Mouse (Mus musculus): ENCODE measurements around the gene AY761185. TPM values are rescaled to one million over a fixed set of nuclear protein-coding genes. Genes with fewer than 3 reads are reported as not detected.

The AY761185 gene
- polyA plus RNA-seq (2012; rRNA removed): not detected in 2 replicates

DNA sequence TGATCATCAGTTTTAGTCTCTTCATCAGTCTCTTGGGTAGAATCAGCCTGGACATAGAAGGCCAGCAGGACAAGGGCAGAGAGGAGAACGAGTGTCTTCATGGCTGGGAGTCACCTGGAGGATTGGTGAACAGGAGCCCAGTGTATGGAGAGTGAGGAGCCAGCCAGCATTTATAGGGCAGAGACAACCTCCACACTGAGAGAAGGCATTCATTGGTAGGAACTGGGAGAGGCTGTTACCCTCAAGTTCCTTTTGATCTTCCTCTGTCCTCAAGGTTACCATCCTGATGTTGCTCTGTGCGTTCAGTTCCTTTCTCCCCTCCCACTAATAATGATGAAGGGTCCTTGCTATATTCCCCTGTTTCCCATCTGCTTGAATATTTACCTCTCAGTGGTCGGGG lies at the start of gene AY761185:
Gene AY761185, minus strand, starts transcription at position 101 of the 400 bp plus-strand sequence.

DNA sequence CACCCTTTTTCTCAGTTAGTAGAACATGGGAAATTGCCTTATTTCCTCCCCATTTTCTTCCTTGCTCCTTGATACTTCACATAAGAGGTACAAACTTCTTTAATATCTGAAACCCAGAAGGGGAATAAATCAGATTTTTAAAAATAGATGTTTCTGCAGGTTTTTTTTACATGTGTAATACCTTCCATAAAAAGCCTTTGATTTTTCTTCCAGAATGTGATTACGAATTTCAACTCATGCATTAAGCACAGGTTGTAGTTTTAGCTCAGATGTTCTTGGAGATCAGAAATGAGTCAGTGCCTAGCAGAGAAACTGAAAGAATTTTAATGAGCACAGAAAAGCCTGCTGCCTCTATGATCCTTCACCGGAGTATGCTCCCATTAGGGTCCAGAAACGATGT lies 22.5 kb downstream of the AY761185 start, which contains the start of gene Gm6040:
Gene Gm6040, minus strand, starts transcription at position 101 of the 400 bp plus-strand sequence.

DNA sequence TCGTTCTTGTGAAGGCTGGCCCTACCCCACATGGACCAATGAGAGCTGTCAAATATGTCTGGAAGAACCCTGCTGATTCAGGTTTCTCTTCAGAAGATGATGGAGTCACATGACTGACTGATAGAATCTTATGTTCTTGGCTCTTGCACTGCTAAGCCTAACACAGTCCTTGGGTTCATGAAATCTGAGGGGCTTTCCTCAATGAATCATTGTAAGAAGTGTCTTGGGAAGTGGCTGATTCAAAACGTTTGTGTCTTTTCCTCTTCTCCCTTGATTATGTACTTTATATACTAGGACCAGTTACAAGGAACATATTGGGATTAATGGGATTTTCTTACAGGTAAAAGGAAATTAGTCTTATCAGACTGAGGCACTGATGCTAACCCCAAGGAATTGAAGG lies 42.0 kb downstream of the AY761185 start, which contains the start of gene Gm15056:
Gene Gm15056, minus strand, starts transcription at position 101 of the 400 bp plus-strand sequence.

Other genes with a start within 250 kb of the AY761185 start
- not detected in 2 replicates for gene Defb33, start 52.0 kb downstream of the AY761185 start, polyA plus RNA-seq (2012; rRNA removed)
- not detected in 2 replicates for gene Gm15056, start 42.1 kb downstream of the AY761185 start, polyA plus RNA-seq (2012; rRNA removed)
- not detected in 2 replicates for gene Gm6040, start 22.6 kb downstream of the AY761185 start, polyA plus RNA-seq (2012; rRNA removed)
- gene Defa21, start 80.8 kb upstream of the AY761185 start, polyA plus RNA-seq (2012; rRNA removed): not detected in 2 replicates
- not detected in 2 replicates for gene Defa23, start 110.3 kb upstream of the AY761185 start, polyA plus RNA-seq (2012; rRNA removed)
- gene Defa35, start 120.3 kb upstream of the AY761185 start, polyA plus RNA-seq (2012; rRNA removed): not detected in 2 replicates
- gene Defa25, start 139.7 kb upstream of the AY761185 start, polyA plus RNA-seq (2012; rRNA removed): not detected in 2 replicates
- not detected in 2 replicates for gene Gm14851, start 151.3 kb upstream of the AY761185 start, polyA plus RNA-seq (2012; rRNA removed)
- gene Defa30, start 189.9 kb upstream of the AY761185 start, polyA plus RNA-seq (2012; rRNA removed): not detected in 2 replicates
- gene Defa22, start 217.6 kb upstream of the AY761185 start, polyA plus RNA-seq (2012; rRNA removed): not detected in 2 replicates
- not detected in 2 replicates for gene Defa31, start 246.9 kb upstream of the AY761185 start, polyA plus RNA-seq (2012; rRNA removed)

Data from colon, adult 2 months (tissue).